Mouse (Mus musculus) frontal cortex, adult (tissue): Measurements from ENCODE around the gene Cct4.

Experiments
- ATAC-seq: cut with Nextera tagmentation; 2 replicates; pipeline ENCODE4 v1.9.2; 2017; ENCODE audit warnings: mild to moderate bottlenecking, moderate library complexity, mixed read lengths; ENCODE audit not compliant: low TSS enrichment

Cct4 gene

GRCm38 (mm10) chr11:22990393-22991126 lies at the start of gene Cct4:
TSS of gene Cct4 (plus strand) at chr11:22990519.
- peak; percentile 99 for ATAC-seq

GRCm38 (mm10) chr11:22949101-22949500 lies 41.2 kb upstream of the Cct4 start:
- ATAC-seq: no peak

- ATAC-seq: no peak
Measured at GRCm38 (mm10) chr11:22950131-22950530, 40.2 kb upstream of the Cct4 start.

GRCm38 (mm10) chr11:22952668-22953067 lies 37.7 kb upstream of the Cct4 start:
- ATAC-seq: no peak

- ATAC-seq: no peak
Measured at GRCm38 (mm10) chr11:22956346-22956745, 34.0 kb upstream of the Cct4 start.

GRCm38 (mm10) chr11:22956830-22957229 lies 33.5 kb upstream of the Cct4 start:
- ATAC-seq: peak; percentile 73

- ATAC-seq: no peak
Measured at GRCm38 (mm10) chr11:22957791-22958374, 32.4 kb upstream of the Cct4 start.

GRCm38 (mm10) chr11:22962101-22962500 lies 28.2 kb upstream of the Cct4 start:
- ATAC-seq: no peak

- ATAC-seq: no peak
Measured at GRCm38 (mm10) chr11:22964401-22964800, 25.9 kb upstream of the Cct4 start.

GRCm38 (mm10) chr11:22965503-22965902 lies 24.8 kb upstream of the Cct4 start:
- ATAC-seq: no peak

GRCm38 (mm10) chr11:22969486-22969885 lies 20.8 kb upstream of the Cct4 start:
- ATAC-seq: no peak

GRCm38 (mm10) chr11:22970546-22970945 lies 19.8 kb upstream of the Cct4 start:
- ATAC-seq: no peak

GRCm38 (mm10) chr11:22971835-22972709 lies 18.2 kb upstream of the Cct4 start, which contains the start of gene Zrsr1:
TSS of gene Zrsr1 (plus strand) at chr11:22972005.
- peak; percentile 80 for ATAC-seq

- ATAC-seq: peak; percentile 36
Measured at GRCm38 (mm10) chr11:22972746-22973526, 17.4 kb upstream of the Cct4 start.

GRCm38 (mm10) chr11:22973599-22973998 lies 16.7 kb upstream of the Cct4 start:
- peak; percentile 51; the same call in 1 of the 2 replicates for ATAC-seq

- no peak for ATAC-seq
Measured at GRCm38 (mm10) chr11:22978215-22978614, 12.1 kb upstream of the Cct4 start.

- no peak for ATAC-seq
Measured at GRCm38 (mm10) chr11:22978711-22979110, 11.6 kb upstream of the Cct4 start.

- ATAC-seq: no peak
Measured at GRCm38 (mm10) chr11:22979221-22979620, 11.1 kb upstream of the Cct4 start.

GRCm38 (mm10) chr11:22981041-22981440 lies 9.3 kb upstream of the Cct4 start:
- no peak for ATAC-seq

- peak; percentile 47 for ATAC-seq
Measured at GRCm38 (mm10) chr11:22981543-22981950, 8.8 kb upstream of the Cct4 start.

GRCm38 (mm10) chr11:22981984-22982757 lies 8.1 kb upstream of the Cct4 start, which contains the start of the genes Gm28048 and Commd1:
TSS of gene Gm28048 (minus strand) at chr11:22982090.
TSS of gene Commd1 (minus strand) at chr11:22982382.
- peak; percentile 88 for ATAC-seq
